Mouse (Mus musculus) spleen, adult 2 months (tissue): ENCODE results near the gene Exosc5. TPM values are rescaled to one million over a fixed set of nuclear protein-coding genes. Genes with fewer than 3 reads are reported as not detected.
A peak's percentile ranks its signal among the peaks of the same experiment; 100 is the strongest.

Experiments
- DNase-seq, 2 experiments: peaks; one replicate each; pipeline versions ENCODE4 v3.0.0 to v3.0.0-alpha.2; 2012 to 2021; ENCODE audit warnings: low spot score in 2 of 2, low read depth in 1 of 2
- H3K27ac ChIP-seq: fragments of 200-500 bp; 2 replicates; pipeline ENCODE4 v1.5.1; 2012; ENCODE audit warnings: low read length, inconsistent platforms; ENCODE audit not compliant: insufficient read depth
- H3K27me3 ChIP-seq: fragments of 200-500 bp; 2 replicates; pipeline ENCODE4 v1.6.1; 2012; ENCODE audit warnings: mild to moderate bottlenecking, moderate library complexity, low read length, inconsistent platforms; ENCODE audit not compliant: control insufficient read depth, insufficient read depth
- H3K36me3 ChIP-seq: fragments of 200-500 bp; 2 replicates; pipeline ENCODE4 v1.6.1; 2012; ENCODE audit warnings: mild to moderate bottlenecking, low read length, inconsistent platforms; ENCODE audit not compliant: control insufficient read depth, insufficient read depth
- H3K4me1 ChIP-seq: fragments of 200-500 bp; 2 replicates; pipeline ENCODE4 v1.6.1; 2011; ENCODE audit warnings: inconsistent platforms; ENCODE audit not compliant: control insufficient read depth, insufficient read depth, insufficient read length
- H3K4me3 ChIP-seq: fragments of 200-500 bp; 2 replicates; pipeline ENCODE4 v1.5.1; 2011; ENCODE audit warnings: mild to moderate bottlenecking, inconsistent platforms; ENCODE audit not compliant: insufficient read depth, insufficient read length; ENCODE audit errors: extremely low read depth
- CTCF ChIP-seq: fragments of 200-500 bp; IDR thresholded peaks from 2 replicates; pipeline ENCODE4 v1.5.1; 2011; ENCODE audit warnings: mild to moderate bottlenecking, inconsistent platforms; ENCODE audit not compliant: insufficient read depth, insufficient read length, insufficient replicate concordance; ENCODE audit errors: extremely low read depth
- POLR2A ChIP-seq: fragments of 200-500 bp; IDR thresholded peaks from 2 replicates; pipeline ENCODE4 v1.6.1; 2011; ENCODE audit warnings: low read depth, low read length, inconsistent platforms
- WGBS: fragments of 180-500 bp; shearing (Covaris S2); methylation state at CpG from one replicate; pipeline ENCODE4 v1.1.7; 2018; 5-methylcytosine and 5-hydroxymethylcytosine counted together
- polyA plus RNA-seq: library from polyadenylated mRNA; depleted of rRNA; stranded (reverse); fragments of >200 nt; gene quantifications from 2 replicates; pipeline ENCODE4 v1.2.3, GENCODE M21; 2012

Gene Exosc5
- polyA plus RNA-seq, 1 experiment, result 79.5 TPM

- H3K4me1 ChIP-seq, result peaks cover 8% of the 10 kb centered on the region; the same call in 1 of the 2 replicates
Observed at GRCm38 (mm10) chr7:25675405-25675804, 16.4 kb downstream of the Exosc5 start.

GRCm38 (mm10) chr7:25676085-25676781 is 17.3 kb downstream of the Exosc5 start:
- peaks cover 2% of the 10 kb centered on the region; the same call in 1 of the 2 replicates for H3K27me3 ChIP-seq
- peaks cover 8% of the 10 kb centered on the region; the same call in 1 of the 2 replicates for H3K4me1 ChIP-seq
- DNase-seq, result no peak
- no peaks in the 10 kb centered on the region for H3K36me3 ChIP-seq
- no peak overlapping the region for H3K27ac ChIP-seq
- 87% methylated on average over 15 of the region's 15 CpGs for WGBS
- no peak overlapping the region for H3K4me3 ChIP-seq
- TF ChIP-seq CTCF, result no peak
- TF ChIP-seq POLR2A, result no peak

More at GRCm38 (mm10) chr7:25675405-25675804, 16.4 kb downstream of the Exosc5 start:
- H3K36me3 ChIP-seq, result no peaks in the 10 kb centered on the region
- no peak for TF ChIP-seq POLR2A
- no peak for TF ChIP-seq CTCF
- H3K27ac ChIP-seq, result no peak overlapping the region
- no peak overlapping the region for H3K4me3 ChIP-seq
- 74% methylated on average over 6 of the region's 6 CpGs for WGBS
- DNase-seq, result no peak
- H3K27me3 ChIP-seq, result peaks cover 2% of the 10 kb centered on the region; the same call in 1 of the 2 replicates

GRCm38 (mm10) chr7:25677013-25677412 is 18.0 kb downstream of the Exosc5 start:
- no peak for DNase-seq
- H3K4me1 ChIP-seq, result peaks cover 15% of the 10 kb centered on the region
- no peak overlapping the region for H3K27ac ChIP-seq
- peaks cover 2% of the 10 kb centered on the region; the same call in 1 of the 2 replicates for H3K27me3 ChIP-seq
- no peaks in the 10 kb centered on the region for H3K36me3 ChIP-seq
- H3K4me3 ChIP-seq, result no peak overlapping the region
- WGBS, result 87% methylated on average over 7 of the region's 7 CpGs
- no peak for TF ChIP-seq POLR2A
- TF ChIP-seq CTCF, result no peak

GRCm38 (mm10) chr7:25679971-25680370 is 21.0 kb downstream of the Exosc5 start:
- WGBS, result 5% methylated on average over 6 of the region's 6 CpGs
- Histone ChIP-seq H3K4me1 (peaks cover 35% of the 10 kb centered on the region), H3K27me3 (peaks cover 1% of the 10 kb centered on the region; the same call in 1 of the 2 replicates), H3K27ac (peak overlapping the region; percentile 99), H3K36me3 (no peaks in the 10 kb centered on the region), H3K4me3 (peak overlapping the region; percentile 40)
- DNase-seq, result no peak
- TF ChIP-seq POLR2A, result no peak
- TF ChIP-seq CTCF, result no peak

GRCm38 (mm10) chr7:25680514-25681258 is 21.7 kb downstream of the Exosc5 start, which contains the start of gene B9d2:
B9d2 (plus strand) TSS chr7:25680780.
- under 1% methylated on average over 46 of the region's 46 CpGs for WGBS
- H3K36me3 ChIP-seq, result no peaks in the 10 kb centered on the region
- H3K4me3 ChIP-seq, result peak within 1 kb of the TSS; percentile 80
- peaks cover 35% of the 10 kb centered on the region for H3K4me1 ChIP-seq
- no peaks in the 10 kb centered on the region for H3K27me3 ChIP-seq
- TF ChIP-seq POLR2A, result no peak; the same call in none of the 2 replicates
- TF ChIP-seq CTCF, result no peak
- peak; percentile 95 to 99 for DNase-seq
- peak within 1 kb of the TSS; percentile 99 for H3K27ac ChIP-seq

- Histone ChIP-seq H3K27me3 (no peaks in the 10 kb centered on the region), H3K4me1 (peaks cover 43% of the 10 kb centered on the region), H3K4me3 (peak overlapping the region; percentile 37; the same call in 1 of the 2 replicates), H3K27ac (peak overlapping the region; percentile 99), H3K36me3 (no peaks in the 10 kb centered on the region)
- peak in 1 of 2 experiments; percentile 37 for DNase-seq
- WGBS, result 6% methylated on average over 15 of the region's 15 CpGs
- TF ChIP-seq POLR2A (no peak), CTCF (no peak)
Observed at GRCm38 (mm10) chr7:25681341-25682231, 22.6 kb downstream of the Exosc5 start.
